Mouse (Mus musculus): ENCODE results near the gene Phf7.

The Phf7 gene

GRCm38 (mm10) chr14:31232404-31233069 lies 18.6 kb downstream of the Phf7 start:
- no peak for DNase-seq (ENCODE audit: low spot score)

GRCm38 (mm10) chr14:31230442-31230841 lies 20.7 kb downstream of the Phf7 start:
- no peak for DNase-seq (ENCODE audit: low spot score)

- DNase-seq (ENCODE audit: low spot score): no peak
Measured at GRCm38 (mm10) chr14:31228234-31228633, 22.9 kb downstream of the Phf7 start.

- no peak for DNase-seq (ENCODE audit: low spot score)
Measured at GRCm38 (mm10) chr14:31226978-31227377, 24.1 kb downstream of the Phf7 start.

- peak; percentile 15 for DNase-seq (ENCODE audit: low spot score)
Measured at GRCm38 (mm10) chr14:31217666-31218065, 33.5 kb downstream of the Phf7 start, which contains the start of gene Sema3g. Gene Sema3g, plus strand, starts transcription at chr14:31217860.

GRCm38 (mm10) chr14:31216846-31217245 lies 34.3 kb downstream of the Phf7 start, which contains the start of gene Nisch:
Gene Nisch, minus strand, starts transcription at chr14:31216946.
- DNase-seq (ENCODE audit: low spot score): no peak

GRCm38 (mm10) chr14:31215157-31216002 lies 35.7 kb downstream of the Phf7 start:
- peak; percentile 70 for DNase-seq (ENCODE audit: low spot score)

GRCm38 (mm10) chr14:31214684-31215083 lies 36.4 kb downstream of the Phf7 start:
- DNase-seq (ENCODE audit: low spot score): no peak

GRCm38 (mm10) chr14:31213868-31214267 lies 37.2 kb downstream of the Phf7 start:
- DNase-seq (ENCODE audit: low spot score): no peak

- no peak for DNase-seq (ENCODE audit: low spot score)
Measured at GRCm38 (mm10) chr14:31212499-31212898, 38.6 kb downstream of the Phf7 start.

GRCm38 (mm10) chr14:31211854-31212253 lies 39.3 kb downstream of the Phf7 start:
- no peak for DNase-seq (ENCODE audit: low spot score)

- no peak for DNase-seq (ENCODE audit: low spot score)
Measured at GRCm38 (mm10) chr14:31209133-31209557, 42.0 kb downstream of the Phf7 start.

- DNase-seq (ENCODE audit: low spot score): no peak
Measured at GRCm38 (mm10) chr14:31208084-31208483, 43.0 kb downstream of the Phf7 start, which contains the start of gene Tnnc1. Gene Tnnc1, plus strand, starts transcription at chr14:31208312.

- DNase-seq (ENCODE audit: low spot score): no peak
Measured at GRCm38 (mm10) chr14:31207070-31207830, 43.9 kb downstream of the Phf7 start.

- peak; percentile 93 for DNase-seq (ENCODE audit: low spot score)
Measured at GRCm38 (mm10) chr14:31206472-31206981, 44.6 kb downstream of the Phf7 start.

- DNase-seq (ENCODE audit: low spot score): peak; percentile 8
Measured at GRCm38 (mm10) chr14:31205562-31206467, 45.3 kb downstream of the Phf7 start.

- DNase-seq (ENCODE audit: low spot score): no peak
Measured at GRCm38 (mm10) chr14:31205244-31205561, 45.9 kb downstream of the Phf7 start.

- DNase-seq (ENCODE audit: low spot score): no peak
Measured at GRCm38 (mm10) chr14:31204844-31205243, 46.3 kb downstream of the Phf7 start.

GRCm38 (mm10) chr14:31200038-31200437 lies 51.1 kb downstream of the Phf7 start:
- DNase-seq (ENCODE audit: low spot score): no peak

GRCm38 (mm10) chr14:31199599-31199998 lies 51.5 kb downstream of the Phf7 start:
- no peak for DNase-seq (ENCODE audit: low spot score)

Measured in T-cell, adult 2 months (primary cell).